Mouse (Mus musculus): ENCODE data around the gene Fam107b. TPM values are rescaled to one million over a fixed set of nuclear protein-coding genes. Genes with fewer than 3 reads are reported as not detected.

Fam107b gene
- polyA plus RNA-seq, 1 experiment from 2014 or later, result 21.8 TPM

- WGBS, result 67% methylated on average over 9 of the region's 9 CpGs
- no peak overlapping the region for H3K27ac ChIP-seq (ENCODE audit: low read depth, low read length)
- no peak overlapping the region for H3K9ac ChIP-seq (ENCODE audit: low read depth, low read length)
- H3K4me2 ChIP-seq (replicated peaks; ENCODE audit: low read depth), result no peak overlapping the region
- H3K27me3 ChIP-seq (replicated peaks; ENCODE audit: control insufficient read depth, insufficient read depth, low read length), result no peaks in the 10 kb centered on the region
- H3K9me3 ChIP-seq (ENCODE audit: control insufficient read depth), result no peaks in the 10 kb centered on the region
- no peak for ATAC-seq
- no peak overlapping the region for H3K4me3 ChIP-seq (ENCODE audit: low read depth, low read length)
- H3K36me3 ChIP-seq (ENCODE audit: control insufficient read depth, insufficient read depth), result no peaks in the 10 kb centered on the region
- no peaks in the 10 kb centered on the region for H3K4me1 ChIP-seq (replicated peaks; ENCODE audit: control insufficient read depth, insufficient read depth, low read length)
- TF ChIP-seq CTCF (IDR thresholded peaks at IDR 0.05; ENCODE audit: low read depth), result no peak
Observed at GRCm38 (mm10) chr2:3633137-3633536, 62.8 kb downstream of the Fam107b start.

- ATAC-seq, result no peak
- no peaks in the 10 kb centered on the region for H3K36me3 ChIP-seq (ENCODE audit: control insufficient read depth, insufficient read depth)
- no peak overlapping the region for H3K27ac ChIP-seq (ENCODE audit: low read depth, low read length)
- 83% methylated on average over 5 of the region's 5 CpGs for WGBS
- H3K9me3 ChIP-seq (ENCODE audit: control insufficient read depth), result no peaks in the 10 kb centered on the region
- TF ChIP-seq CTCF (IDR thresholded peaks at IDR 0.05; ENCODE audit: low read depth), result no peak
- H3K9ac ChIP-seq (ENCODE audit: low read depth, low read length), result no peak overlapping the region
- H3K27me3 ChIP-seq (replicated peaks; ENCODE audit: control insufficient read depth, insufficient read depth, low read length), result no peaks in the 10 kb centered on the region
- no peaks in the 10 kb centered on the region for H3K4me1 ChIP-seq (replicated peaks; ENCODE audit: control insufficient read depth, insufficient read depth, low read length)
- no peak overlapping the region for H3K4me2 ChIP-seq (replicated peaks; ENCODE audit: low read depth)
- H3K4me3 ChIP-seq (ENCODE audit: low read depth, low read length), result no peak overlapping the region
Observed at GRCm38 (mm10) chr2:3636771-3637170, 66.5 kb downstream of the Fam107b start.

- ATAC-seq, result peak; percentile 53; the same call in 1 of the 2 replicates
- Histone ChIP-seq H3K27me3 (replicated peaks; ENCODE audit: control insufficient read depth, insufficient read depth, low read length) (no peaks in the 10 kb centered on the region), H3K9me3 (ENCODE audit: control insufficient read depth) (no peaks in the 10 kb centered on the region), H3K4me1 (replicated peaks; ENCODE audit: control insufficient read depth, insufficient read depth, low read length) (no peaks in the 10 kb centered on the region), H3K36me3 (ENCODE audit: control insufficient read depth, insufficient read depth) (no peaks in the 10 kb centered on the region), H3K4me2 (replicated peaks; ENCODE audit: low read depth) (no peak overlapping the region), H3K4me3 (ENCODE audit: low read depth, low read length) (no peak overlapping the region), H3K27ac (ENCODE audit: low read depth, low read length) (no peak overlapping the region), H3K9ac (ENCODE audit: low read depth, low read length) (no peak overlapping the region)
- 59% methylated on average over 9 of the region's 9 CpGs for WGBS
- TF ChIP-seq CTCF (IDR thresholded peaks at IDR 0.05; ENCODE audit: low read depth), result no peak
Observed at GRCm38 (mm10) chr2:3641001-3641770, 70.9 kb downstream of the Fam107b start.

GRCm38 (mm10) chr2:3642949-3643348, 72.7 kb downstream of the Fam107b start:
- no peaks in the 10 kb centered on the region for H3K27me3 ChIP-seq (replicated peaks; ENCODE audit: control insufficient read depth, insufficient read depth, low read length)
- no peak overlapping the region for H3K4me2 ChIP-seq (replicated peaks; ENCODE audit: low read depth)
- H3K9me3 ChIP-seq (ENCODE audit: control insufficient read depth), result no peaks in the 10 kb centered on the region
- no peak overlapping the region for H3K4me3 ChIP-seq (ENCODE audit: low read depth, low read length)
- no peak overlapping the region for H3K27ac ChIP-seq (ENCODE audit: low read depth, low read length)
- H3K9ac ChIP-seq (ENCODE audit: low read depth, low read length), result no peak overlapping the region
- ATAC-seq, result no peak
- H3K4me1 ChIP-seq (replicated peaks; ENCODE audit: control insufficient read depth, insufficient read depth, low read length), result no peaks in the 10 kb centered on the region
- H3K36me3 ChIP-seq (ENCODE audit: control insufficient read depth, insufficient read depth), result no peaks in the 10 kb centered on the region
- no peak for TF ChIP-seq CTCF (IDR thresholded peaks at IDR 0.05; ENCODE audit: low read depth)

- no peak overlapping the region for H3K4me2 ChIP-seq (replicated peaks; ENCODE audit: low read depth)
- H3K9ac ChIP-seq (ENCODE audit: low read depth, low read length), result no peak overlapping the region
- H3K4me1 ChIP-seq (replicated peaks; ENCODE audit: control insufficient read depth, insufficient read depth, low read length), result no peaks in the 10 kb centered on the region
- TF ChIP-seq CTCF (IDR thresholded peaks at IDR 0.05; ENCODE audit: low read depth), result no peak
- H3K36me3 ChIP-seq (ENCODE audit: control insufficient read depth, insufficient read depth), result no peaks in the 10 kb centered on the region
- ATAC-seq, result no peak
- no peak overlapping the region for H3K4me3 ChIP-seq (ENCODE audit: low read depth, low read length)
- no peak overlapping the region for H3K27ac ChIP-seq (ENCODE audit: low read depth, low read length)
- no peaks in the 10 kb centered on the region for H3K9me3 ChIP-seq (ENCODE audit: control insufficient read depth)
- WGBS, result 93% methylated on average over 4 of the region's 4 CpGs
- no peaks in the 10 kb centered on the region for H3K27me3 ChIP-seq (replicated peaks; ENCODE audit: control insufficient read depth, insufficient read depth, low read length)
Observed at GRCm38 (mm10) chr2:3645741-3646140, 75.5 kb downstream of the Fam107b start.

GRCm38 (mm10) chr2:3649171-3649570, 78.9 kb downstream of the Fam107b start:
- TF ChIP-seq CTCF (IDR thresholded peaks at IDR 0.05; ENCODE audit: low read depth), result no peak
- Histone ChIP-seq H3K9me3 (ENCODE audit: control insufficient read depth) (no peaks in the 10 kb centered on the region), H3K27ac (ENCODE audit: low read depth, low read length) (no peak overlapping the region), H3K4me1 (replicated peaks; ENCODE audit: control insufficient read depth, insufficient read depth, low read length) (no peaks in the 10 kb centered on the region), H3K27me3 (replicated peaks; ENCODE audit: control insufficient read depth, insufficient read depth, low read length) (no peaks in the 10 kb centered on the region), H3K36me3 (ENCODE audit: control insufficient read depth, insufficient read depth) (no peaks in the 10 kb centered on the region), H3K4me3 (ENCODE audit: low read depth, low read length) (no peak overlapping the region), H3K4me2 (replicated peaks; ENCODE audit: low read depth) (no peak overlapping the region), H3K9ac (ENCODE audit: low read depth, low read length) (no peak overlapping the region)
- WGBS, result 45% methylated on average over 5 of the region's 5 CpGs
- no peak for ATAC-seq
